8 mouse cellular contexts compared by ENCODE assay signal in the genomic region with DNA sequence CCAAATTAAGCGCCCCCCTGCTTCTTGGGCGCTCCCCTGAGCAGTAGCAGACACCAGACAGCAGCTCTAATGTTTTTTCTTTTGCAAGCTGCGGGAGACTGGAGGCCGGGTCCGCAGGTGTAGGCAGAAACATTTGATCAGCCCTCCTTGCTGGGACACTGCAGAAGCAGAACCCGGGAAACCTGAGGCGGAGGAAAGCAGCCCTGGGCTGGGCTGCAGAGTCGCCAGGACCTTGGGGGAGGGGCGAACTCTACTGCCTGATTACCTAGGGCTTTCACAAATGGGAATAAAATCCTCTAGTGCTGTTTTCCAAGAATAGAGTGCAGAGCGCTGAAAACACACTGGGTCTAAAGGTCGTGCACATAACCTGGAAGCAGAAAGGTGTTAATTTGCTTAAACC. TPM values are rescaled to one million over a fixed set of nuclear protein-coding genes. Genes with fewer than 3 reads are reported as not detected.
DNase-seq lines count a peak whose midpoint lies in the region; ATAC-seq and TF ChIP-seq lines count a peak whose summit lies in the region.

No protein-coding gene starts in this region.

- H3K9me3 ChIP-seq in intestine, embryonic 14.5 days (ENCODE audit: control insufficient read depth, low read length) = no peaks in the 10 kb centered on the region
- H3K9me3 ChIP-seq in liver, embryonic 16.5 days (replicated peaks; ENCODE audit: control insufficient read depth, low read length) = no peaks in the 10 kb centered on the region
- H3K9me3 ChIP-seq in neural tube, embryonic 15.5 days (replicated peaks) = no peaks in the 10 kb centered on the region

- no peak for TF ChIP-seq CTCF in gastrocnemius, adult 2 months (IDR thresholded peaks at IDR 0.05)

- ATAC-seq in intestine, embryonic 14.5 days (replicated peaks; ENCODE audit: low FRiP score, low TSS enrichment, low read depth) = 0 out of 2 replicates have a peak, but pooled peaks have one; percentile 21
- no peak for ATAC-seq in liver, embryonic 16.5 days (ENCODE audit: low read depth)
- no peak for ATAC-seq in neural tube, embryonic 15.5 days (ENCODE audit: low FRiP score)
- no peak for ATAC-seq in frontal cortex, adult (ENCODE audit: low TSS enrichment)

- peak overlapping the region; percentile 97 for H3K27ac ChIP-seq in gastrocnemius, adult 2 months
- H3K27ac ChIP-seq in intestine, embryonic 14.5 days (ENCODE audit: low read depth) = no peak overlapping the region
- no peak overlapping the region for H3K27ac ChIP-seq in liver, embryonic 16.5 days (ENCODE audit: low read length)
- no peak overlapping the region for H3K27ac ChIP-seq in neural tube, embryonic 15.5 days (replicated peaks)

- 1% methylated on average over 11 of the region's 11 CpGs for WGBS in intestine, embryonic 14.5 days
- 11% methylated on average over 11 of the region's 11 CpGs for WGBS in liver, embryonic 16.5 days (ENCODE audit: insufficient replicate concordance)
- WGBS in neural tube, embryonic 15.5 days = 2% methylated on average over 11 of the region's 11 CpGs

- DNase-seq in adrenal gland, postnatal 25 days = peak; percentile 12
- no peak for DNase-seq in adrenal gland, adult 8-10 months
- peak; percentile 87 for DNase-seq in gastrocnemius, adult 2 months
- DNase-seq in intestine, embryonic 14.5 days (ENCODE audit: low spot score) = peak; percentile 62
- no peak for DNase-seq in urinary bladder, adult 18-20 months (ENCODE audit: low spot score in 2 of 2)

- H3K4me3 ChIP-seq in gastrocnemius, adult 2 months = peak overlapping the region; percentile 94
- H3K4me3 ChIP-seq in intestine, embryonic 14.5 days (ENCODE audit: low read depth, low read length) = peak overlapping the region; percentile 20; the same call in 1 of the 2 replicates
- peak overlapping the region; percentile 16; the same call in 1 of the 2 replicates for H3K4me3 ChIP-seq in liver, embryonic 16.5 days (ENCODE audit: low read depth, low read length)
- H3K4me3 ChIP-seq in neural tube, embryonic 15.5 days (replicated peaks) = peak overlapping the region; percentile 1; the same call in 1 of the 2 replicates

- intact Hi-C loops in gastrocnemius, adult 2 months (cut with DNase I) = loop anchor here (5.0 kb wide), 3 partner anchors 37 to 68 kb away; no protein-coding TSS in a partner anchor

- H3K4me2 ChIP-seq in intestine, embryonic 14.5 days (ENCODE audit: low read length) = peak overlapping the region; percentile 35
- peak overlapping the region; percentile 77 for H3K4me2 ChIP-seq in liver, embryonic 16.5 days (ENCODE audit: low read depth, low read length)
- H3K4me2 ChIP-seq in neural tube, embryonic 15.5 days = peak overlapping the region; percentile 90

- H3K9ac ChIP-seq in intestine, embryonic 14.5 days (ENCODE audit: low read length) = no peak overlapping the region
- H3K9ac ChIP-seq in liver, embryonic 16.5 days (ENCODE audit: low read depth, low read length) = no peak overlapping the region
- no peak overlapping the region for H3K9ac ChIP-seq in neural tube, embryonic 15.5 days (replicated peaks)

- H3K36me3 ChIP-seq in intestine, embryonic 14.5 days (ENCODE audit: control insufficient read depth, insufficient read depth, low read length) = no peaks in the 10 kb centered on the region
- no peaks in the 10 kb centered on the region for H3K36me3 ChIP-seq in liver, embryonic 16.5 days (ENCODE audit: control insufficient read depth, insufficient read depth)
- H3K36me3 ChIP-seq in neural tube, embryonic 15.5 days = no peaks in the 10 kb centered on the region

- peaks cover 24% of the 10 kb centered on the region for H3K27me3 ChIP-seq in intestine, embryonic 14.5 days (replicated peaks; ENCODE audit: control insufficient read depth, insufficient read depth, low read length)
- peaks cover 3% of the 10 kb centered on the region for H3K27me3 ChIP-seq in liver, embryonic 16.5 days (ENCODE audit: control insufficient read depth, insufficient read depth, low read depth, low read length)
- peaks cover 27% of the 10 kb centered on the region for H3K27me3 ChIP-seq in neural tube, embryonic 15.5 days (replicated peaks)

- peaks cover 6% of the 10 kb centered on the region; the same call in 1 of the 2 replicates for H3K4me1 ChIP-seq in intestine, embryonic 14.5 days (replicated peaks; ENCODE audit: control insufficient read depth, insufficient read depth, low read length)
- no peaks in the 10 kb centered on the region; the same call in 1 of the 2 replicates for H3K4me1 ChIP-seq in liver, embryonic 16.5 days (ENCODE audit: control insufficient read depth, low read depth, low read length)
- H3K4me1 ChIP-seq in neural tube, embryonic 15.5 days = peaks cover 19% of the 10 kb centered on the region

RNA-seq across cellular contexts. Expression of a gene that starts 1.3 kb away (rescaled TPM):
- 13.4 and 14.4 TPM in 2 replicates for total RNA-seq in adrenal gland, postnatal 25 days (2021)
- 10 to 100 TPM in 3 of 4 experiments, 1 to 10 TPM in 1; 9.6 to 20.2 (median 13.6) TPM for total RNA-seq in adrenal gland, adult 8-10 months (2022)
- total RNA-seq in gastrocnemius, adult 2 months (2021) = 100 to 1,000 TPM; 121 to 159 TPM
- 9.7 and 10.5 TPM in 2 replicates for polyA plus RNA-seq in intestine, embryonic 14.5 days (2014; fragmentation: Nextera tagmentation; extraction: Ambion mirVana)
- 0.39 and 0.66 TPM in 2 replicates for polyA plus RNA-seq in liver, embryonic 16.5 days (2015; fragmentation: Nextera tagmentation; extraction: Ambion mirVana)
- 0.35 and 3.5 TPM in 2 replicates for polyA plus RNA-seq in neural tube, embryonic 15.5 days (2015; fragmentation: Nextera tagmentation; extraction: Ambion mirVana)

Comparison
In these comparisons a context has a peak if more than half of its experiments do, and no peak if none do; other contexts are left out.
1. DNase-seq: peak in adrenal gland, postnatal 25 days (single experiment), gastrocnemius, adult 2 months (single experiment) and intestine, embryonic 14.5 days (single experiment); none in adrenal gland, adult 8-10 months (single experiment) and urinary bladder, adult 18-20 months (0 of 2).
2. H3K4me3 ChIP-seq: peak in every context shown above with its lines; median percentile 94 in gastrocnemius, adult 2 months; 20 in intestine, embryonic 14.5 days; 16 in liver, embryonic 16.5 days; 1 in neural tube, embryonic 15.5 days.
3. H3K4me2 ChIP-seq: peak in every context shown above with its lines; median percentile 90 in neural tube, embryonic 15.5 days; 77 in liver, embryonic 16.5 days; 35 in intestine, embryonic 14.5 days.